Mouse (Mus musculus) thymus, adult 2 months (tissue): ENCODE data around the gene Traf4.

Experiments
- CTCF ChIP-seq: fragments of 200-500 bp; IDR thresholded peaks from 2 replicates; pipeline ENCODE4 v1.5.1; 2012; ENCODE audit warnings: mild to moderate bottlenecking, control low read depth, low read length, moderate library complexity, borderline replicate concordance; ENCODE audit not compliant: control insufficient read depth, poor library complexity, insufficient read depth; ENCODE audit errors: extremely low read depth
- POLR2A ChIP-seq: fragments of 200-500 bp; IDR thresholded peaks from 2 replicates; pipeline ENCODE4 v1.6.1; 2012; ENCODE audit warnings: mild to moderate bottlenecking, low read length, control low read depth, moderate library complexity; ENCODE audit not compliant: control insufficient read depth, poor library complexity, insufficient read depth; ENCODE audit errors: extremely low read depth

GRCm38 (mm10) chr11:78170306-78170705 lies 4.9 kb upstream of the Traf4 start:
- no peak for TF ChIP-seq POLR2A
- TF ChIP-seq CTCF = no peak
